Mouse (Mus musculus): ENCODE measurements around the gene Wdr6. TPM values are rescaled to one million over a fixed set of nuclear protein-coding genes. Genes with fewer than 3 reads are reported as not detected.

The Wdr6 gene
- total and polyA plus RNA-seq, 3 experiments: 91.5 to 151 (median 126) TPM

DNA sequence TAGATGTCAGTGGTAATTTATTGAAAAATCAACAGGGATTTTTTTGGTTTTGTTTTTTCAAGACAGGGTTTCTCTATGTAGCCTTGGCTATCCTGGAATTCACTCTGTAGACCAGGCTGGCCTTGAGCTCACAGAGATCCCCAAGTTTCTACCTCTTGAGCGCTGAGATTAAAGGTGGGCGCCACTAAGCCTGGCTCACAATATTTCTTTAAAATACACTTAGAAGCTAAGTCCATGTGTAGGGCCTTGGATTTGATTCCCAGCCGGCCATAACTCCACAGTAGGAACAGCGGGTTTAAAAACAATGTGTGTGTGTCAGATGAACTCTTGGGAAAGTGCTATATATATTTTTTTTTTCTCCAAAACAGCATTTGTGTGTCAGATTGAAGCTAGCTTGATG lies 55.2 kb downstream of the Wdr6 start:
- no peak for DNase-seq

Small RNA genes within 50 kb of the gene (microRNA-seq; reads per million reads assigned to microRNA genes)
- gene Gm24083 (0 reads per million in 2 experiments), gene Mir191 (0 reads per million in 2 experiments), gene Mir425 (820 to 1,162 reads per million in 2 experiments)

Other genes starting within 250 kb of the Wdr6 start
- gene Gpx1, start 239.8 kb downstream of the Wdr6 start, total RNA-seq (2021): 100 to 1,000 TPM; 694 to 927 TPM
- 1,573 and 1,924 TPM in 2 replicates for gene Gpx1, start 239.8 kb downstream of the Wdr6 start, polyA plus RNA-seq (2012; rRNA removed)
- gene Usp4, start 230.9 kb downstream of the Wdr6 start, total RNA-seq (2021): 100 to 1,000 TPM; 100 to 122 TPM
- 47.0 and 52.3 TPM in 2 replicates for gene Usp4, start 230.9 kb downstream of the Wdr6 start, polyA plus RNA-seq (2012; rRNA removed)
- 1 to 10 TPM in 1 of 2 experiments, under 1 TPM in 1; 0.52 to 1.8 TPM for gene 1700102P08Rik, start 185.9 kb downstream of the Wdr6 start, total RNA-seq (2021)
- 0.37 and 0.86 TPM in 2 replicates for gene 1700102P08Rik, start 185.9 kb downstream of the Wdr6 start, polyA plus RNA-seq (2012; rRNA removed)
- gene Ccdc36, start 150.3 kb downstream of the Wdr6 start, total RNA-seq (2021): not detected
- not detected in 2 replicates for gene Ccdc36, start 150.3 kb downstream of the Wdr6 start, polyA plus RNA-seq (2012; rRNA removed)
- not detected for gene BC048562, start 142.3 kb downstream of the Wdr6 start, total RNA-seq (2021)
- not detected in 2 replicates for gene BC048562, start 142.3 kb downstream of the Wdr6 start, polyA plus RNA-seq (2012; rRNA removed)
- gene Ccdc71, start 118.2 kb downstream of the Wdr6 start, total RNA-seq (2021): 10 to 100 TPM; 27.8 to 46.5 TPM
- gene Ccdc71, start 118.2 kb downstream of the Wdr6 start, polyA plus RNA-seq (2012; rRNA removed): 23.0 and 28.1 TPM in 2 replicates
- 10 to 100 TPM; 19.4 to 24.5 TPM for gene Klhdc8b, start 117.2 kb downstream of the Wdr6 start, total RNA-seq (2021)
- gene Klhdc8b, start 117.2 kb downstream of the Wdr6 start, polyA plus RNA-seq (2012; rRNA removed): 73.1 and 81.9 TPM in 2 replicates
- gene Lamb2, start 99.0 kb downstream of the Wdr6 start, total RNA-seq (2021): 100 to 1,000 TPM in 1 of 2 experiments, 10 to 100 TPM in 1; 94.0 to 107 TPM
- gene Lamb2, start 99.0 kb downstream of the Wdr6 start, polyA plus RNA-seq (2012; rRNA removed): 136 and 150 TPM in 2 replicates
- 100 to 1,000 TPM; 172 to 248 TPM for gene Usp19, start 88.1 kb downstream of the Wdr6 start, total RNA-seq (2021)
- gene Usp19, start 88.1 kb downstream of the Wdr6 start, polyA plus RNA-seq (2012; rRNA removed): 221 and 261 TPM in 2 replicates
- gene Qars, start 71.0 kb downstream of the Wdr6 start, total RNA-seq (2021): 100 to 1,000 TPM; 186 to 192 TPM
- 173 and 186 TPM in 2 replicates for gene Qars, start 71.0 kb downstream of the Wdr6 start, polyA plus RNA-seq (2012; rRNA removed)
- gene Qrich1, start 61.9 kb downstream of the Wdr6 start, total RNA-seq (2021): 100 to 1,000 TPM; 105 to 126 TPM
- 119 and 129 TPM in 2 replicates for gene Qrich1, start 61.9 kb downstream of the Wdr6 start, polyA plus RNA-seq (2012; rRNA removed)
- 100 to 1,000 TPM in 1 of 2 experiments, 10 to 100 TPM in 1; 75.6 to 123 TPM for gene Impdh2, start 18.5 kb downstream of the Wdr6 start, total RNA-seq (2021)
- gene Impdh2, start 18.5 kb downstream of the Wdr6 start, polyA plus RNA-seq (2012; rRNA removed): 93.8 and 121 TPM in 2 replicates
- gene Ndufaf3, start 11.3 kb downstream of the Wdr6 start, total RNA-seq (2021): 10 to 100 TPM; 60.7 to 68.7 TPM
- gene Ndufaf3, start 11.3 kb downstream of the Wdr6 start, polyA plus RNA-seq (2012; rRNA removed): 76.7 and 98.4 TPM in 2 replicates
- 10 to 100 TPM; 67.2 to 70.7 TPM for gene Dalrd3, start 8.9 kb downstream of the Wdr6 start, total RNA-seq (2021)
- 325 and 372 TPM in 2 replicates for gene Dalrd3, start 8.9 kb downstream of the Wdr6 start, polyA plus RNA-seq (2012; rRNA removed)
- gene P4htm, start 18.9 kb upstream of the Wdr6 start, total RNA-seq (2021): 1 to 10 TPM; 7.1 to 8.3 TPM
- 14.7 and 17.2 TPM in 2 replicates for gene P4htm, start 18.9 kb upstream of the Wdr6 start, polyA plus RNA-seq (2012; rRNA removed)
- gene Arih2, start 70.6 kb upstream of the Wdr6 start, total RNA-seq (2021): 10 to 100 TPM; 52.0 to 74.6 TPM
- 19.7 and 23.9 TPM in 2 replicates for gene Arih2, start 70.6 kb upstream of the Wdr6 start, polyA plus RNA-seq (2012; rRNA removed)
- gene Slc25a20, start 83.3 kb upstream of the Wdr6 start, total RNA-seq (2021): 100 to 1,000 TPM; 123 to 170 TPM
- gene Slc25a20, start 83.3 kb upstream of the Wdr6 start, polyA plus RNA-seq (2012; rRNA removed): 38.0 and 46.7 TPM in 2 replicates
- gene Prkar2a, start 110.6 kb upstream of the Wdr6 start, total RNA-seq (2021): 10 to 100 TPM; 28.1 to 43.7 TPM
- gene Prkar2a, start 110.6 kb upstream of the Wdr6 start, polyA plus RNA-seq (2012; rRNA removed): 12.1 and 14.6 TPM in 2 replicates
- 10 to 100 TPM; 82.9 to 85.9 TPM for gene Ip6k2, start 205.1 kb upstream of the Wdr6 start, total RNA-seq (2021)
- gene Ip6k2, start 205.1 kb upstream of the Wdr6 start, polyA plus RNA-seq (2012; rRNA removed): 73.4 and 92.1 TPM in 2 replicates
- 10 to 100 TPM; 11.1 to 12.0 TPM for gene Nckipsd, start 229.6 kb upstream of the Wdr6 start, total RNA-seq (2021)
- gene Nckipsd, start 229.6 kb upstream of the Wdr6 start, polyA plus RNA-seq (2012; rRNA removed): 43.1 and 54.5 TPM in 2 replicates
- gene Celsr3, start 247.6 kb upstream of the Wdr6 start, total RNA-seq (2021): 1 to 10 TPM; 2.2 to 2.3 TPM
- 4.9 and 7.2 TPM in 2 replicates for gene Celsr3, start 247.6 kb upstream of the Wdr6 start, polyA plus RNA-seq (2012; rRNA removed)

Data from adrenal gland, adult 2 months (tissue).